Mouse (Mus musculus) forebrain, postnatal 0 days (tissue): ENCODE data around the gene Mtf1. TPM values are rescaled to one million over a fixed set of nuclear protein-coding genes. Genes with fewer than 3 reads are reported as not detected.

Experiments used
- ATAC-seq: fragments of 200-750 bp; cut with Nextera tagmentation; 2 replicates; pipeline ENCODE4 v1.8.0; 2017; ENCODE audit warnings: mild to moderate bottlenecking, moderate library complexity
- DNase-seq: peaks from one replicate; pipeline ENCODE4 v3.0.0-alpha.2; 2015
- H3K27ac ChIP-seq: fragments of 300-500 bp; sonication (generic); 2 replicates; pipeline ENCODE4 v1.5.1; 2014; ENCODE audit warnings: low read depth, mild to moderate bottlenecking, antibody characterized with exemption, low read length, moderate library complexity, mixed read lengths
- H3K27me3 ChIP-seq: fragments of 300-500 bp; sonication (generic); 2 replicates; pipeline ENCODE4 v1.6.1; 2014; ENCODE audit warnings: mild to moderate bottlenecking, low read length, mixed read lengths; ENCODE audit not compliant: insufficient read depth
- H3K36me3 ChIP-seq: fragments of 300-500 bp; sonication (generic); 2 replicates; pipeline ENCODE4 v1.6.1; 2014; ENCODE audit warnings: mild to moderate bottlenecking, moderate library complexity; ENCODE audit not compliant: insufficient read depth
- H3K4me1 ChIP-seq: fragments of 300-500 bp; sonication (generic); 2 replicates; pipeline ENCODE4 v1.6.1; 2014; ENCODE audit warnings: antibody characterized with exemption; ENCODE audit not compliant: insufficient read depth
- H3K4me2 ChIP-seq: fragments of 300-500 bp; sonication (generic); 2 replicates; pipeline ENCODE4 v1.6.1; 2014; ENCODE audit warnings: low read depth, mild to moderate bottlenecking, moderate library complexity
- H3K4me3 ChIP-seq: fragments of 300-500 bp; sonication (generic); 2 replicates; pipeline ENCODE4 v1.5.1; 2014; ENCODE audit warnings: low read depth, low read length, mixed read lengths
- H3K9ac ChIP-seq: fragments of 300-500 bp; sonication (generic); 2 replicates; pipeline ENCODE4 v1.6.1; 2014; ENCODE audit warnings: mild to moderate bottlenecking
- H3K9me3 ChIP-seq: fragments of 300-500 bp; sonication (generic); 2 replicates; pipeline ENCODE4 v1.6.1; 2016; ENCODE audit warnings: low read length
- CTCF ChIP-seq: sonication (generic); IDR thresholded peaks from 2 replicates; pipeline ENCODE4 v1.5.1; 2016; ENCODE audit warnings: antibody characterized with exemption, control low read depth, low read depth
- WGBS: fragments of 180-500 bp; shearing (Covaris S2); extraction: QIAGEN DNeasy Blood & Tissue Kit; methylation state at CpG from one replicate; pipeline ENCODE4 v1.1.7; 2014; 5-methylcytosine and 5-hydroxymethylcytosine counted together
- polyA plus RNA-seq: library from polyadenylated mRNA; unstranded; fragments of >200 nt; fragmentation: Nextera tagmentation; extraction: Ambion mirVana; gene quantifications from 2 replicates; pipeline ENCODE4 v1.2.1, GENCODE M21; 2015
- total RNA-seq: library from RNA; depleted of rRNA; stranded (reverse); fragments of >200 nt; gene quantifications from 2 replicates; pipeline ENCODE4 v1.2.3, GENCODE M21; 2014

Mtf1 gene
- total and polyA plus RNA-seq, 2 experiments from 2014 or later: 15.6 to 24.4 TPM

DNA sequence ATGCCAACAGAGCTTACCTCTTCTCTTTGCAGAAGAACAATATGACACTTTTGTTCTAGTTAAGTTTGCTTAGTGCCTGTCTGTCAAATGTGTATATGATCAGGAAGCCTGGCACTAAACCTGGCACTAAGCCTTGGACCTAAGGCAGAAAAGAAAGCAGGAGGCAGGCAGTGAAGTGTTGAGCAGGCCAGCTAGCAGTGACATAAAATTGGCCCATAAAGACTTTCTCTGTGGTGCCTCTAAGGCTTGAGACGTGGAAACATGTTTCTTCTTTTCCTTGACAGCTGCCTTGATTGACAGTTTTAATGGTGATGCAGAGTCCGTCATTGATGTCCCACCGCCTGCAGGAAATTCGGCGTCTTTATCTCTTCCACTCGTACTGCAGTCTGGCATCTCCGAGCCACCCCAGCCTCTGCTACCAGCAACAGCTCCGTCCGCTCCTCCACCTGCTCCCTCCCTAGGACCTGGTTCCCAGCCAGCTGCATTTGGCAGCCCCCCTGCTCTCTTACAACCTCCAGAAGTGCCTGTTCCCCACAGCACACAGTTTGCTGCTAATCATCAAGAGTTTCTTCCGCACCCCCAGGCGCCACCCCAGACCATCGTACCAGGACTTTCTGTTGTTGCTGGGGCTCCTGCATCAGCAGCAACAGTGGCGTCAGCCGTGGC is 36.3 kb downstream of the Mtf1 start:
- H3K4me1 ChIP-seq: no peaks in the 10 kb centered on the region
- H3K27me3 ChIP-seq: no peaks in the 10 kb centered on the region
- H3K4me3 ChIP-seq: no peak overlapping the region
- peak; percentile 77 for ATAC-seq
- peaks cover 42% of the 10 kb centered on the region for H3K36me3 ChIP-seq
- TF ChIP-seq CTCF: no peak
- H3K27ac ChIP-seq: no peak overlapping the region
- WGBS: 62% methylated on average over 14 of the region's 14 CpGs
- DNase-seq: peak; percentile 29
- H3K9me3 ChIP-seq: no peaks in the 10 kb centered on the region
- H3K9ac ChIP-seq: no peak overlapping the region
- no peak overlapping the region for H3K4me2 ChIP-seq

GRCm38 (mm10) chr4:124840998-124841397 is 39.1 kb downstream of the Mtf1 start:
- Histone ChIP-seq H3K27ac (no peak overlapping the region), H3K4me3 (no peak overlapping the region), H3K27me3 (no peaks in the 10 kb centered on the region), H3K9ac (no peak overlapping the region), H3K4me2 (no peak overlapping the region), H3K36me3 (peaks cover 41% of the 10 kb centered on the region), H3K9me3 (no peaks in the 10 kb centered on the region), H3K4me1 (no peaks in the 10 kb centered on the region)
- TF ChIP-seq CTCF: peak; percentile 20; the same call in 1 of the 2 replicates
- ATAC-seq: no peak
- DNase-seq: no peak
- WGBS: 95% methylated on average over 1 of the region's 1 CpGs

- DNase-seq: no peak
- peak; percentile 52 for ATAC-seq
- Histone ChIP-seq H3K4me3 (no peak overlapping the region), H3K27ac (no peak overlapping the region), H3K4me1 (no peaks in the 10 kb centered on the region), H3K36me3 (peaks cover 27% of the 10 kb centered on the region), H3K9ac (no peak overlapping the region), H3K4me2 (no peak overlapping the region), H3K9me3 (no peaks in the 10 kb centered on the region), H3K27me3 (no peaks in the 10 kb centered on the region)
- 59% methylated on average over 11 of the region's 11 CpGs for WGBS
- peak; percentile 75 for TF ChIP-seq CTCF
These were observed 41.6 kb downstream of the Mtf1 start for GRCm38 (mm10) chr4:124843493-124843892.

GRCm38 (mm10) chr4:124847573-124847972 is 45.7 kb downstream of the Mtf1 start:
- H3K9ac ChIP-seq: no peak overlapping the region
- peaks cover 14% of the 10 kb centered on the region for H3K36me3 ChIP-seq
- H3K9me3 ChIP-seq: no peaks in the 10 kb centered on the region
- TF ChIP-seq CTCF: peak; percentile 89
- no peak overlapping the region for H3K4me2 ChIP-seq
- peaks cover 6% of the 10 kb centered on the region; the same call in 1 of the 2 replicates for H3K4me1 ChIP-seq
- no peak overlapping the region for H3K27ac ChIP-seq
- ATAC-seq (0 out of 2 replicates have a peak, but pooled peaks have one; percentile 14), DNase-seq (peak; percentile 83)
- H3K27me3 ChIP-seq: no peaks in the 10 kb centered on the region
- 4% methylated on average over 8 of the region's 8 CpGs for WGBS
- H3K4me3 ChIP-seq: no peak overlapping the region

- H3K4me1 ChIP-seq: peaks cover 6% of the 10 kb centered on the region; the same call in 1 of the 2 replicates
- DNase-seq: peak; percentile 59
- peaks cover 16% of the 10 kb centered on the region for H3K36me3 ChIP-seq
- no peak for TF ChIP-seq CTCF
- WGBS: 1% methylated on average over 24 of the region's 24 CpGs
- H3K9me3 ChIP-seq: no peaks in the 10 kb centered on the region
- peak overlapping the region; percentile 96 for H3K27ac ChIP-seq
- peak overlapping the region; percentile 71 for H3K4me3 ChIP-seq
- peak overlapping the region; percentile 84 for H3K9ac ChIP-seq
- peak; percentile 18 for ATAC-seq
- peak overlapping the region; percentile 87 for H3K4me2 ChIP-seq
- no peaks in the 10 kb centered on the region for H3K27me3 ChIP-seq
These were observed 47.8 kb downstream of the Mtf1 start for GRCm38 (mm10) chr4:124849631-124850260.

- no peaks in the 10 kb centered on the region for H3K27me3 ChIP-seq
- peak within 1 kb of the TSS; percentile 96 for H3K27ac ChIP-seq
- 5% methylated on average over 70 of the region's 90 CpGs for WGBS
- H3K4me2 ChIP-seq: peak within 1 kb of the TSS; percentile 87
- H3K36me3 ChIP-seq: peaks cover 19% of the 10 kb centered on the region
- peak within 1 kb of the TSS; percentile 71 for H3K4me3 ChIP-seq
- peaks cover 6% of the 10 kb centered on the region; the same call in 1 of the 2 replicates for H3K4me1 ChIP-seq
- peak; percentile 21; the same call in 1 of the 2 replicates for TF ChIP-seq CTCF
- peak within 1 kb of the TSS; percentile 84 for H3K9ac ChIP-seq
- ATAC-seq: peak; percentile 96
- H3K9me3 ChIP-seq: no peaks in the 10 kb centered on the region
- peak; percentile 97 for DNase-seq
These were observed 48.5 kb downstream of the Mtf1 start, which contains the start of gene Yrdc for GRCm38 (mm10) chr4:124850261-124850913. TSS of gene Yrdc (plus strand) at chr4:124850679.
